Mouse (Mus musculus): ENCODE measurements at regions not wholly inside any gene's neighbourhood (a gene's known extent, or its start where the extent isn't known, plus 50 kb on each side); places are given as distances from the start of the nearest gene placed in this dataset.
A peak's percentile ranks its signal among the peaks of the same experiment; 100 is the strongest.

GRCm38 (mm10) chr12:8428228-8428990 lies 71.4 kb downstream of the Rhob start:
- Histone ChIP-seq H3K9me3 (replicated peaks) (no peaks in the 10 kb centered on the region), H3K4me3 (no peak overlapping the region), H3K27ac (no peak overlapping the region), H3K27me3 (ENCODE audit: low read depth, poor library complexity, severe bottlenecking) (no peaks in the 10 kb centered on the region), H3K36me3 (no peaks in the 10 kb centered on the region), H3K4me1 (peaks cover 16% of the 10 kb centered on the region)
- WGBS, result 71% methylated on average over 5 of the region's 5 CpGs
- DNase-seq (ENCODE audit: low spot score), result no peak

- Histone ChIP-seq H3K4me1 (peaks cover 8% of the 10 kb centered on the region; the same call in 1 of the 2 replicates), H3K4me3 (no peak overlapping the region), H3K36me3 (no peaks in the 10 kb centered on the region), H3K9me3 (replicated peaks) (no peaks in the 10 kb centered on the region), H3K27ac (no peak overlapping the region), H3K27me3 (ENCODE audit: low read depth, poor library complexity, severe bottlenecking) (no peaks in the 10 kb centered on the region)
- DNase-seq (ENCODE audit: low spot score), result no peak
- WGBS, result 89% methylated on average over 6 of the region's 6 CpGs
Observed at GRCm38 (mm10) chr12:8424515-8424914, 75.3 kb downstream of the Rhob start.

- Histone ChIP-seq H3K27me3 (ENCODE audit: low read depth, poor library complexity, severe bottlenecking) (no peaks in the 10 kb centered on the region), H3K9me3 (replicated peaks) (no peaks in the 10 kb centered on the region), H3K27ac (no peak overlapping the region), H3K4me3 (no peak overlapping the region), H3K4me1 (peaks cover 8% of the 10 kb centered on the region; the same call in 1 of the 2 replicates), H3K36me3 (no peaks in the 10 kb centered on the region)
- WGBS, result 65% methylated on average over 5 of the region's 5 CpGs
- no peak for DNase-seq (ENCODE audit: low spot score)
Observed at GRCm38 (mm10) chr12:8422676-8423075, 77.1 kb downstream of the Rhob start.

GRCm38 (mm10) chr12:8421271-8421567 lies 78.6 kb downstream of the Rhob start:
- no peak overlapping the region for H3K27ac ChIP-seq
- no peak for DNase-seq (ENCODE audit: low spot score)
- no peaks in the 10 kb centered on the region for H3K36me3 ChIP-seq
- H3K4me1 ChIP-seq, result peaks cover 3% of the 10 kb centered on the region; the same call in 1 of the 2 replicates
- 92% methylated on average over 3 of the region's 3 CpGs for WGBS
- no peaks in the 10 kb centered on the region for H3K27me3 ChIP-seq (ENCODE audit: low read depth, poor library complexity, severe bottlenecking)
- H3K9me3 ChIP-seq (replicated peaks), result no peaks in the 10 kb centered on the region
- H3K4me3 ChIP-seq, result no peak overlapping the region

- H3K9me3 ChIP-seq (replicated peaks), result no peaks in the 10 kb centered on the region
- H3K27me3 ChIP-seq (ENCODE audit: low read depth, poor library complexity, severe bottlenecking), result no peaks in the 10 kb centered on the region
- no peak overlapping the region for H3K4me3 ChIP-seq
- no peaks in the 10 kb centered on the region for H3K36me3 ChIP-seq
- no peak for DNase-seq (ENCODE audit: low spot score)
- peaks cover 3% of the 10 kb centered on the region; the same call in 1 of the 2 replicates for H3K4me1 ChIP-seq
- WGBS, result 85% methylated on average over 9 of the region's 9 CpGs
- H3K27ac ChIP-seq, result no peak overlapping the region
Observed at GRCm38 (mm10) chr12:8420511-8421270, 79.1 kb downstream of the Rhob start.

GRCm38 (mm10) chr12:8418890-8419289 lies 80.9 kb downstream of the Rhob start:
- no peaks in the 10 kb centered on the region for H3K36me3 ChIP-seq
- H3K27me3 ChIP-seq (ENCODE audit: low read depth, poor library complexity, severe bottlenecking), result no peaks in the 10 kb centered on the region
- peaks cover 3% of the 10 kb centered on the region; the same call in 1 of the 2 replicates for H3K4me1 ChIP-seq
- H3K9me3 ChIP-seq (replicated peaks), result no peaks in the 10 kb centered on the region
- no peak overlapping the region for H3K4me3 ChIP-seq
- no peak for DNase-seq (ENCODE audit: low spot score)
- WGBS, result 88% methylated on average over 5 of the region's 5 CpGs
- no peak overlapping the region for H3K27ac ChIP-seq

GRCm38 (mm10) chr12:8417127-8417790 lies 82.5 kb downstream of the Rhob start:
- no peaks in the 10 kb centered on the region for H3K4me1 ChIP-seq
- no peak overlapping the region for H3K27ac ChIP-seq
- H3K4me3 ChIP-seq, result no peak overlapping the region
- WGBS, result 56% methylated on average over 8 of the region's 8 CpGs
- DNase-seq (ENCODE audit: low spot score), result no peak
- H3K36me3 ChIP-seq, result no peaks in the 10 kb centered on the region
- H3K27me3 ChIP-seq (ENCODE audit: low read depth, poor library complexity, severe bottlenecking), result no peaks in the 10 kb centered on the region
- H3K9me3 ChIP-seq (replicated peaks), result no peaks in the 10 kb centered on the region

- Histone ChIP-seq H3K36me3 (no peaks in the 10 kb centered on the region), H3K4me1 (peaks cover 17% of the 10 kb centered on the region), H3K4me3 (no peak overlapping the region), H3K27ac (no peak overlapping the region), H3K27me3 (ENCODE audit: low read depth, poor library complexity, severe bottlenecking) (no peaks in the 10 kb centered on the region), H3K9me3 (replicated peaks) (no peaks in the 10 kb centered on the region)
- 90% methylated on average over 2 of the region's 2 CpGs for WGBS
- no peak for DNase-seq (ENCODE audit: low spot score)
Observed at GRCm38 (mm10) chr12:8412125-8412524, 87.7 kb downstream of the Rhob start.

- H3K36me3 ChIP-seq, result no peaks in the 10 kb centered on the region
- no peak for DNase-seq (ENCODE audit: low spot score)
- 60% methylated on average over 24 of the region's 24 CpGs for WGBS
- no peak overlapping the region for H3K4me3 ChIP-seq
- no peaks in the 10 kb centered on the region for H3K9me3 ChIP-seq (replicated peaks)
- peak overlapping the region; percentile 46; the same call in 1 of the 2 replicates for H3K27ac ChIP-seq
- H3K4me1 ChIP-seq, result peaks cover 17% of the 10 kb centered on the region
- H3K27me3 ChIP-seq (ENCODE audit: low read depth, poor library complexity, severe bottlenecking), result no peaks in the 10 kb centered on the region
Observed at GRCm38 (mm10) chr12:8410410-8411341, 89.1 kb downstream of the Rhob start.

GRCm38 (mm10) chr12:8402084-8402483 lies 88.9 kb downstream of the Hs1bp3 start:
- H3K27ac ChIP-seq, result peak overlapping the region; percentile 79
- H3K4me3 ChIP-seq, result no peak overlapping the region
- H3K9me3 ChIP-seq (replicated peaks), result no peaks in the 10 kb centered on the region
- no peaks in the 10 kb centered on the region for H3K27me3 ChIP-seq (ENCODE audit: low read depth, poor library complexity, severe bottlenecking)
- H3K36me3 ChIP-seq, result no peaks in the 10 kb centered on the region
- no peak for DNase-seq (ENCODE audit: low spot score)
- H3K4me1 ChIP-seq, result peaks cover 12% of the 10 kb centered on the region
- 33% methylated on average over 5 of the region's 5 CpGs for WGBS

- H3K4me3 ChIP-seq, result no peak overlapping the region
- H3K4me1 ChIP-seq, result peaks cover 12% of the 10 kb centered on the region
- H3K27ac ChIP-seq, result no peak overlapping the region
- no peaks in the 10 kb centered on the region for H3K9me3 ChIP-seq (replicated peaks)
- DNase-seq (ENCODE audit: low spot score), result no peak
- 88% methylated on average over 2 of the region's 2 CpGs for WGBS
- no peaks in the 10 kb centered on the region for H3K27me3 ChIP-seq (ENCODE audit: low read depth, poor library complexity, severe bottlenecking)
- H3K36me3 ChIP-seq, result no peaks in the 10 kb centered on the region
Observed at GRCm38 (mm10) chr12:8401376-8401775, 88.1 kb downstream of the Hs1bp3 start.

- Histone ChIP-seq H3K4me3 (no peak overlapping the region), H3K9me3 (replicated peaks) (no peaks in the 10 kb centered on the region), H3K36me3 (no peaks in the 10 kb centered on the region), H3K4me1 (peaks cover 12% of the 10 kb centered on the region), H3K27ac (peak overlapping the region; percentile 50; the same call in 1 of the 2 replicates), H3K27me3 (ENCODE audit: low read depth, poor library complexity, severe bottlenecking) (no peaks in the 10 kb centered on the region)
- DNase-seq (ENCODE audit: low spot score), result no peak
- WGBS, result 91% methylated on average over 10 of the region's 10 CpGs
Observed at GRCm38 (mm10) chr12:8400345-8401130, 87.3 kb downstream of the Hs1bp3 start.

Measured in limb, embryonic 10.5 days (tissue).